Mouse (Mus musculus) liver, adult 2 months (tissue): ENCODE results near the gene Bpifb3. TPM values are rescaled to one million over a fixed set of nuclear protein-coding genes. Genes with fewer than 3 reads are reported as not detected.

Experiments
- DNase-seq: peaks from one replicate; pipeline ENCODE4 v3.0.0-alpha.2; 2011; ENCODE audit warnings: low read depth, low spot score; ENCODE audit errors: extremely low read depth
- H3K27ac ChIP-seq: fragments of 200-500 bp; replicated peaks from 2 replicates; pipeline ENCODE4 v1.5.1; 2012; ENCODE audit warnings: low read depth, mild to moderate bottlenecking, control low read depth, inconsistent platforms, low read length; ENCODE audit not compliant: insufficient read depth
- H3K27me3 ChIP-seq: fragments of 200-500 bp; 2 replicates; pipeline ENCODE4 v1.6.1; 2012; ENCODE audit warnings: mild to moderate bottlenecking, moderate library complexity, low read length, inconsistent platforms; ENCODE audit not compliant: control insufficient read depth, insufficient read depth
- H3K36me3 ChIP-seq: fragments of 200-500 bp; 2 replicates; pipeline ENCODE4 v1.6.1; 2012; ENCODE audit warnings: low read length, inconsistent platforms; ENCODE audit not compliant: control insufficient read depth, insufficient read depth
- H3K4me1 ChIP-seq: fragments of 200-500 bp; 2 replicates; pipeline ENCODE4 v1.6.1; 2011; ENCODE audit warnings: low read length; ENCODE audit not compliant: control insufficient read depth, insufficient read depth
- H3K4me3 ChIP-seq: fragments of 200-500 bp; 2 replicates; pipeline ENCODE4 v1.5.1; 2011; ENCODE audit warnings: low read depth, mild to moderate bottlenecking, control low read depth, low read length, moderate library complexity; ENCODE audit not compliant: insufficient read depth
- H3K79me2 ChIP-seq: fragments of 200-500 bp; 2 replicates; pipeline ENCODE4 v1.6.1; 2012; ENCODE audit warnings: inconsistent platforms, mild to moderate bottlenecking, low read length, moderate library complexity; ENCODE audit not compliant: control insufficient read depth, insufficient read depth
- H3K9ac ChIP-seq: fragments of 200-500 bp; 2 replicates; pipeline ENCODE4 v1.6.1; 2012; ENCODE audit warnings: low read depth, mild to moderate bottlenecking, control low read depth, inconsistent platforms, low read length
- CTCF ChIP-seq: fragments of 200-500 bp; IDR thresholded peaks from 2 replicates; pipeline ENCODE4 v1.5.1; 2011; ENCODE audit warnings: low read depth, low read length, control low read depth
- POLR2A ChIP-seq: fragments of 200-500 bp; IDR thresholded peaks from 2 replicates; pipeline ENCODE4 v1.6.1; 2011; ENCODE audit warnings: low read length, control low read depth; ENCODE audit not compliant: insufficient read depth; ENCODE audit errors: extremely low read depth
- whole genome bisulfite sequencing: fragments of 180-500 bp; shearing (Covaris S2); methylation state at CpG from one replicate; pipeline ENCODE4 v1.1.7; 2018; 5-methylcytosine and 5-hydroxymethylcytosine counted together
- polyA plus RNA-seq: library from polyadenylated mRNA; depleted of rRNA; stranded (reverse); fragments of >200 nt; gene quantifications from 2 replicates; pipeline ENCODE4 v1.2.3, GENCODE M21; 2012; rRNA removed
- total RNA-seq: library from RNA; depleted of rRNA; stranded (reverse); fragments of >200 nt; gene quantifications from 2 replicates; pipeline ENCODE4 v1.2.3, GENCODE M21; 2014; rRNA removed

Gene Bpifb3
- total and polyA plus RNA-seq, 2 experiments = not detected

DNA sequence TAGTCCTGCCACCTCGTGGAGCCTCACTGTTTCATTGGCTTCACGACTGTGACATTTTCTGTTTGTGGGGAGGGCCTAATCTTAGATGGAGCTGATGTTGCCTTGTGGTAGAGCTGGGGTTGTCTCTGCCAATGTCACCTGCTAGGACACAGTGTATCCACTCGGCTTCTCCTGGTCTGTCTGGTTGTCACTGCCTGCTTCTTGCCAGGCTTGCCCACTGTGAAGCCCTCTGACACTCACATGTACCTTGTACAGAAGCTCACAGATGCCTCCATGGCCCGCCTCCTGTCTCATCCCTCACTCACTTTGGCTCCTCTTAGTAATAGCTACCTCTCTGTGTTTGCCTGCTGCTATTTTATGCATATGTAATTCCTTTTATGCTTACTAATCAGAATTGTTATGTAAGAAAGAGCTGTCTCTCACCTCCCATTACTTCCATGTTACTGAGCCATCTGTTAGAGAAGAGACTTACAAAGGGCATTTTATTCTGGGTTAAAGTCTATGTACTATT is 44.8 kb downstream of the Bpifb3 start:
- WGBS = 59% methylated on average over 4 of the region's 4 CpGs
- Histone ChIP-seq H3K4me1 (no peaks in the 10 kb centered on the region), H3K4me3 (no peak overlapping the region), H3K36me3 (no peaks in the 10 kb centered on the region), H3K9ac (no peak overlapping the region), H3K27me3 (no peaks in the 10 kb centered on the region), H3K79me2 (no peaks in the 10 kb centered on the region), H3K27ac (no peak overlapping the region)
- TF ChIP-seq CTCF (no peak), POLR2A (no peak)
- no peak for DNase-seq

GRCm38 (mm10) chr2:153963334-153963733 is 45.3 kb downstream of the Bpifb3 start:
- Histone ChIP-seq H3K9ac (no peak overlapping the region), H3K4me1 (no peaks in the 10 kb centered on the region), H3K36me3 (no peaks in the 10 kb centered on the region), H3K27ac (no peak overlapping the region), H3K27me3 (no peaks in the 10 kb centered on the region), H3K4me3 (no peak overlapping the region), H3K79me2 (no peaks in the 10 kb centered on the region)
- no peak for TF ChIP-seq POLR2A
- no peak for TF ChIP-seq CTCF
- 88% methylated on average over 1 of the region's 1 CpGs for WGBS
- no peak for DNase-seq

GRCm38 (mm10) chr2:153970221-153970620 is 52.2 kb downstream of the Bpifb3 start:
- Histone ChIP-seq H3K4me3 (no peak overlapping the region), H3K27me3 (0 out of 2 replicates have a peak, but pooled peaks cover 4% of the 10 kb centered on the region), H3K9ac (no peak overlapping the region), H3K79me2 (no peaks in the 10 kb centered on the region), H3K36me3 (no peaks in the 10 kb centered on the region), H3K4me1 (no peaks in the 10 kb centered on the region), H3K27ac (no peak overlapping the region)
- TF ChIP-seq POLR2A (no peak), CTCF (no peak)
- no peak for DNase-seq
- 80% methylated on average over 5 of the region's 5 CpGs for WGBS

- no peak for DNase-seq
- no peaks in the 10 kb centered on the region for H3K79me2 ChIP-seq
- no peaks in the 10 kb centered on the region for H3K4me1 ChIP-seq
- H3K9ac ChIP-seq = no peak within 1 kb of the TSS
- H3K36me3 ChIP-seq = no peaks in the 10 kb centered on the region
- H3K4me3 ChIP-seq = no peak within 1 kb of the TSS
- TF ChIP-seq POLR2A = no peak
- no peak for TF ChIP-seq CTCF
- WGBS = 54% methylated on average over 5 of the region's 5 CpGs
- 0 out of 2 replicates have a peak, but pooled peaks cover 4% of the 10 kb centered on the region for H3K27me3 ChIP-seq
- no peak within 1 kb of the TSS for H3K27ac ChIP-seq
Measured at GRCm38 (mm10) chr2:153974582-153974981, 56.6 kb downstream of the Bpifb3 start, which contains the start of gene Bpifa6. Gene Bpifa6, plus strand, starts transcription at chr2:153974945.

Other genes starting within 250 kb of the Bpifb3 start
- gene Dnmt3c, start 221.6 kb upstream of the Bpifb3 start, total RNA-seq = not detected in 2 replicates
- gene Dnmt3c, start 221.6 kb upstream of the Bpifb3 start, polyA plus RNA-seq = not detected in 2 replicates
- gene Mapre1, start 177.0 kb upstream of the Bpifb3 start, total RNA-seq = 6.6 and 7.9 TPM in 2 replicates
- gene Mapre1, start 177.0 kb upstream of the Bpifb3 start, polyA plus RNA-seq = 2.7 and 3.0 TPM in 2 replicates
- not detected in 2 replicates for gene Efcab8, start 138.3 kb upstream of the Bpifb3 start, total RNA-seq
- gene Efcab8, start 138.3 kb upstream of the Bpifb3 start, polyA plus RNA-seq = 0.02 TPM in 1 of 2 replicates, not detected in the other
- not detected in 2 replicates for gene Sun5, start 47.1 kb upstream of the Bpifb3 start, total RNA-seq
- not detected in 2 replicates for gene Sun5, start 47.1 kb upstream of the Bpifb3 start, polyA plus RNA-seq
- gene Bpifb2, start 43.2 kb upstream of the Bpifb3 start, total RNA-seq = not detected in 2 replicates
- not detected in 2 replicates for gene Bpifb2, start 43.2 kb upstream of the Bpifb3 start, polyA plus RNA-seq
- not detected in 2 replicates for gene Bpifb6, start 17.8 kb upstream of the Bpifb3 start, total RNA-seq
- gene Bpifb6, start 17.8 kb upstream of the Bpifb3 start, polyA plus RNA-seq = not detected in 2 replicates
- gene Bpifb4, start 20.0 kb downstream of the Bpifb3 start, total RNA-seq = not detected in 2 replicates
- gene Bpifb4, start 20.0 kb downstream of the Bpifb3 start, polyA plus RNA-seq = not detected in 2 replicates
- not detected in 2 replicates for gene Bpifa6, start 56.7 kb downstream of the Bpifb3 start, total RNA-seq
- not detected in 2 replicates for gene Bpifa6, start 56.7 kb downstream of the Bpifb3 start, polyA plus RNA-seq
- gene Bpifa2, start 90.0 kb downstream of the Bpifb3 start, total RNA-seq = not detected in 2 replicates
- not detected in 2 replicates for gene Bpifa2, start 90.0 kb downstream of the Bpifb3 start, polyA plus RNA-seq
- not detected in 2 replicates for gene Bpifa3, start 212.1 kb downstream of the Bpifb3 start, total RNA-seq
- gene Bpifa3, start 212.1 kb downstream of the Bpifb3 start, polyA plus RNA-seq = not detected in 2 replicates
- not detected in 2 replicates for gene Bpifa1, start 224.7 kb downstream of the Bpifb3 start, total RNA-seq
- gene Bpifa1, start 224.7 kb downstream of the Bpifb3 start, polyA plus RNA-seq = not detected in 2 replicates
- gene Bpifa5, start 244.4 kb downstream of the Bpifb3 start, total RNA-seq = not detected in 2 replicates
- gene Bpifa5, start 244.4 kb downstream of the Bpifb3 start, polyA plus RNA-seq = not detected in 2 replicates